Mouse (Mus musculus) T-cell, adult 66 days (primary cell): ENCODE data around the gene Fthl17e. TPM values are rescaled to one million over a fixed set of nuclear protein-coding genes. Genes with fewer than 3 reads are reported as not detected.

Source experiments
- total RNA-seq, 2 experiments: library from RNA; stranded (reverse); gene quantifications; 3 replicates in 1 of 2; 4 replicates in 1 of 2; pipeline ENCODE4 v1.2.4; 2023

Fthl17e gene
- not detected for total RNA-seq

DNA sequence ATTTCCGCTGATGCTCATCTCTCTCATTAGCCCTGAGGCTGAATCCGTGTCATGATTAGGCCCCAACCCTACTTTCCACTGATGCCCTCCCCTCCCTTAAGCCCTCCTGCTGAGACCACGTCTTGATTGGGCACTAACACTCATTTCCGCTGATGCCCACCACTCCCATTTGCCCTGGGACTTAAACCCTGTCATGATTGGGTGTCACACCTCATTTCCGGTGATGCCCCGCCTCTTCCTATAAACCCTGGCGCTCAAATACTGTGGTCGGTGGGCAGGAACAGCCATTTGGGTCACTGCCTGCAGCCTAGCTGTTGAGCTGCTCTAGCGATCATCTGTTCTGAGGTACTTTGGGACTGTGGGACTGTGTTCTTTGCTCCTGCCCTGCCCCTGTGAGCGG is at the start of gene Fthl17e:
Gene Fthl17e (plus strand): TSS at position 301 of the 400 bp plus-strand sequence.

DNA sequence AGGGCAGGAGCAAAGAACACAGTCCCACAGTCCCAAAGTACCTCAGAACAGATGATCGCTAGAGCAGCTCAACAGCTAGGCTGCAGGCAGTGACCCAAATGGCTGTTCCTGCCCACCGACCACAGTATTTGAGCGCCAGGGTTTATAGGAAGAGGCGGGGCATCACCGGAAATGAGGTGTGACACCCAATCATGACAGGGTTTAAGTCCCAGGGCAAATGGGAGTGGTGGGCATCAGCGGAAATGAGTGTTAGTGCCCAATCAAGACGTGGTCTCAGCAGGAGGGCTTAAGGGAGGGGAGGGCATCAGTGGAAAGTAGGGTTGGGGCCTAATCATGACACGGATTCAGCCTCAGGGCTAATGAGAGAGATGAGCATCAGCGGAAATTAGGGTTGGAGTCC is 46.6 kb upstream of the Fthl17e start, which contains the start of gene Fthl17d:
Gene Fthl17d (minus strand): TSS at position 101 of the 400 bp plus-strand sequence.

GRCm38 (mm10) chrX:9062715-9063114 is 29.4 kb downstream of the Fthl17e start, which contains the start of gene Fthl17f:
Gene Fthl17f (plus strand): TSS chrX:9063015.

Other genes with a start within 250 kb of the Fthl17e start
- gene Ssxb5, start 229.8 kb upstream of the Fthl17e start, total RNA-seq: not detected
- gene Gm6592, start 189.5 kb upstream of the Fthl17e start, total RNA-seq: not detected
- gene Gm5751, start 159.2 kb upstream of the Fthl17e start, total RNA-seq: not detected
- gene B630019K06Rik, start 141.1 kb upstream of the Fthl17e start, total RNA-seq: 1 to 10 TPM; 1.7 to 2.5 TPM
- gene Fthl17b, start 70.5 kb upstream of the Fthl17e start, total RNA-seq: not detected
- gene Fthl17c, start 56.9 kb upstream of the Fthl17e start, total RNA-seq: not detected
- gene Fthl17d, start 46.7 kb upstream of the Fthl17e start, total RNA-seq: not detected
- not detected for gene Fthl17f, start 29.5 kb downstream of the Fthl17e start, total RNA-seq
- gene 4930402K13Rik, start 71.1 kb downstream of the Fthl17e start, total RNA-seq: not detected
- under 1 TPM; 0.44 to 0.68 TPM for gene Lancl3, start 166.4 kb downstream of the Fthl17e start, total RNA-seq
- not detected for gene Gm14862, start 223.4 kb downstream of the Fthl17e start, total RNA-seq
- 1 to 10 TPM; 1.2 to 1.5 TPM for gene Xk, start 239.3 kb downstream of the Fthl17e start, total RNA-seq